Mouse (Mus musculus): Measurements from ENCODE around the gene 1700086D15Rik. TPM values are rescaled to one million over a fixed set of nuclear protein-coding genes. Genes with fewer than 3 reads are reported as not detected.

The 1700086D15Rik gene
- polyA plus RNA-seq (2014; fragmentation: Illumina TruSeq; extraction: RNeasy Lipid Tissue Mini Kit (QIAGEN cat#74804); ENCODE audit: low replicate concordance), result not detected

DNA sequence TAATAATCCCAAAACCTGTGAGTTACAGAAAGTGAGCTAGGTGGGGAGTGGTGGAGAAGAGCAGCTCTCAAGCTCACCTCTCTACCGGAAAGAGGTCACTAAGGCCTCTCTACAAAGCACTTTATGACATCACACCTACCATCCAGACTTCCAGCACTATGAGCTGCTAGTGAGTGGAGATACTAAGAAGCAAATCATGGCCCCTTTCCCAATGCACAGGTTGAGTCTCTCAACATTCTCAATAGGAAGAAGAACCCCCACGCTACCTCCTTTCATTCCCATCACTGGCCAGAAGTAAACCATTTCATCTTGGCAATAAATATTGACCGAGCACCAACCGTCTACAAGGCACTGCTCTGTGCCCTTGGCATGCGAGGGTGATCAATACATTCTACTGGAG lies at the start of gene 1700086D15Rik:
Gene 1700086D15Rik (minus strand): TSS at position 101 of the 400 bp plus-strand sequence.

DNA sequence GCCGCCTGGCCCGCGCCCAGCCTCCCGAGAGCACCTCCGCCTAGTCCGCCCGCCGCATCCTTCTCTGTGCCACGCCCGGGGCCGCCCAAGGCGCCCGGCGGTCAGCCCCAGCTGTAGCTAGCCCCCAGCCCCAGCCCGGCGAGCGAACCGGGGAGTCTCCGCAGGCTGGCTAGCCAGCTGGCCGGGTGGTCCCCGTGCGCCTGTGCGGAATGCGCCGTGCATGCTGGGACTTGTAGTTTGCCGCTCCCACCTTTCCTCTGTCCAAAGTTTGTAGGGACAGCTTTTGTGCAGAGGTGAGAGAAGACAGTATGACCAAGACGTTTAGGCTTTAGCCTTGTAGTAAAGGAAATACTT lies 3.1 kb upstream of the 1700086D15Rik start, which contains the start of gene Arhgap44:
Gene Arhgap44 (minus strand): TSS at position 195 of the 354 bp plus-strand sequence.

Other genes with a start within 250 kb of the 1700086D15Rik start
- gene Elac2, start 180.9 kb downstream of the 1700086D15Rik start, polyA plus RNA-seq (2014; fragmentation: Illumina TruSeq; extraction: RNeasy Lipid Tissue Mini Kit (QIAGEN cat#74804); ENCODE audit: low replicate concordance), result 1.4 TPM
- gene Arhgap44, start 3.1 kb upstream of the 1700086D15Rik start, polyA plus RNA-seq (2014; fragmentation: Illumina TruSeq; extraction: RNeasy Lipid Tissue Mini Kit (QIAGEN cat#74804); ENCODE audit: low replicate concordance), result 0.26 TPM
- gene Myocd, start 110.1 kb upstream of the 1700086D15Rik start, polyA plus RNA-seq (2014; fragmentation: Illumina TruSeq; extraction: RNeasy Lipid Tissue Mini Kit (QIAGEN cat#74804); ENCODE audit: low replicate concordance), result 3.8 TPM